Mouse (Mus musculus) heart, postnatal 0 days (tissue): Measurements from ENCODE around the gene Rnf216. TPM values are rescaled to one million over a fixed set of nuclear protein-coding genes. Genes with fewer than 3 reads are reported as not detected.

Experiments
- ATAC-seq: fragments of 200-750 bp; cut with Nextera tagmentation; 2 replicates; pipeline ENCODE4 v1.8.0; 2017; ENCODE audit warnings: low read depth, moderate number of reproducible peaks, moderate library complexity; ENCODE audit not compliant: insufficient read depth
- DNase-seq: peaks from one replicate; pipeline ENCODE4 v3.0.0-alpha.2; 2016; ENCODE audit warnings: low spot score
- H3K27ac ChIP-seq: fragments of 300-500 bp; sonication (generic); 2 replicates; pipeline ENCODE4 v1.5.1; 2014; ENCODE audit warnings: low read depth, mild to moderate bottlenecking
- H3K27me3 ChIP-seq: fragments of 300-500 bp; sonication (generic); 2 replicates; pipeline ENCODE4 v1.6.1; 2014; ENCODE audit warnings: low read length, mixed read lengths; ENCODE audit not compliant: control insufficient read depth, insufficient read depth
- H3K36me3 ChIP-seq: fragments of 300-500 bp; sonication (generic); replicated peaks from 2 replicates; pipeline ENCODE4 v1.6.1; 2014; ENCODE audit warnings: low read length, mixed read lengths; ENCODE audit not compliant: control insufficient read depth, insufficient read depth
- H3K4me1 ChIP-seq: fragments of 300-500 bp; sonication (generic); 2 replicates; pipeline ENCODE4 v1.6.1; 2014; ENCODE audit warnings: antibody characterized with exemption; ENCODE audit not compliant: control insufficient read depth, insufficient read depth
- H3K4me2 ChIP-seq: fragments of 300-500 bp; sonication (generic); 2 replicates; pipeline ENCODE4 v1.6.1; 2014; ENCODE audit warnings: low read depth, mild to moderate bottlenecking, low read length, moderate library complexity
- H3K4me3 ChIP-seq: fragments of 300-500 bp; sonication (generic); 2 replicates; pipeline ENCODE4 v1.5.1; 2014; ENCODE audit warnings: low read depth, low read length
- H3K9ac ChIP-seq: fragments of 300-500 bp; sonication (generic); replicated peaks from 2 replicates; pipeline ENCODE4 v1.6.1; 2014; ENCODE audit warnings: low read depth, low read length, mixed read lengths
- H3K9me3 ChIP-seq: fragments of 300-500 bp; sonication (generic); replicated peaks from 2 replicates; pipeline ENCODE4 v1.6.1; 2016; ENCODE audit warnings: low read length; ENCODE audit not compliant: control insufficient read depth
- CTCF ChIP-seq: IDR thresholded peaks from 2 replicates; pipeline ENCODE4 v1.5.1; 2016; ENCODE audit warnings: antibody characterized with exemption, control low read depth, low read depth
- EP300 ChIP-seq: IDR thresholded peaks from 2 replicates; pipeline ENCODE4 v1.6.1; 2016; ENCODE audit warnings: antibody characterized with exemption, low read depth
- WGBS: fragments of 180-500 bp; shearing (Covaris S2); extraction: QIAGEN DNeasy Blood & Tissue Kit; methylation state at CpG from one replicate; pipeline ENCODE4 v1.1.7; 2014; 5-methylcytosine and 5-hydroxymethylcytosine counted together
- polyA plus RNA-seq: library from polyadenylated mRNA; unstranded; fragments of >200 nt; fragmentation: Nextera tagmentation; extraction: Ambion mirVana; gene quantifications from 2 replicates; pipeline ENCODE4 v1.2.1, GENCODE M21; 2015
- total RNA-seq: library from RNA; depleted of rRNA; stranded (reverse); fragments of >200 nt; gene quantifications from 2 replicates; pipeline ENCODE4 v1.2.3, GENCODE M21; 2014; ENCODE audit warnings: low replicate concordance

Rnf216 gene
- total and polyA plus RNA-seq, 2 experiments from 2014 or later, result 17.1 to 23.3 TPM

DNA sequence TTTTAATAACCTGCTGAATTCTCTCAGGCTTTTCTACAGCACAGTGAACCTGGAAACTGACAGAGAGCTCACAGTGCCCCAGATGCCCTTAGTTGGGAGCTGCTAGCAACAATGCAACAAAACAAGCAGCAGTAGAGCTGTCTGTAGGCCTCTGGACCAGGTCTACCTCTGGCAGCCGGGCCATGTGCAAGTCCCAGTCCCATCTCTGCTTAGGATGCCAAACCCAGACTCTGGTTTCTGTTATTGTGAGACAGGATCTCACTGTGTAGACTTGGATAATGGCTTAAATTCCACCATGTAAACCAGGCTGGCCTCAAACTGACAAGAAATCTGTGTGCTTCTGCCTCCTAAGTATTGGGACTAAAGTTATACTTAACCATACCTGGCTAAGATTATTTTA lies 11.2 kb downstream of the Rnf216 start:
- TF ChIP-seq CTCF (no peak), EP300 (no peak)
- no peak overlapping the region for H3K4me3 ChIP-seq
- no peak overlapping the region for H3K9ac ChIP-seq
- H3K4me1 ChIP-seq, result no peaks in the 10 kb centered on the region
- no peak for DNase-seq
- H3K27ac ChIP-seq, result no peak overlapping the region
- H3K36me3 ChIP-seq, result peaks cover 3% of the 10 kb centered on the region; the same call in 1 of the 2 replicates
- no peak overlapping the region for H3K4me2 ChIP-seq
- 70% methylated on average over 1 of the region's 1 CpGs for WGBS
- H3K27me3 ChIP-seq, result no peaks in the 10 kb centered on the region
- H3K9me3 ChIP-seq, result no peaks in the 10 kb centered on the region
- ATAC-seq, result no peak

DNA sequence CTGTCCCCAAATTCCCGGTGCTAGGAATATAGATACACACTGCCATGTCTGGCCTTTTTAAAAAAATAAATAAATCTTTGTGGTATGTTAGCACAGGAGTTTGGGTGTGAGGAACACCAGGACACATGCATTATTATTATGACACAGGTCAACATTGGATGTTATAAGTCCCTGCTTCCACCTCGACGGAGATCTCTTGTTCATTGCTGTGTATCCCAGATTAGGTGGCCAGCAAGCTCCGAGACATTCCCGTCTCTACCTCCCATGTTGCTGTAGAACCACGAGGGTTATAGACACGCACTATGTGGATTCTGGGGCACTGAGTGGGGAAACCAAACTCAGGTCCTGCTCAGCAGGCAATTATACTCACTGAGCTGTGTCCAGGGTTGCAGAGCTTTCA lies 17.5 kb downstream of the Rnf216 start:
- H3K4me2 ChIP-seq, result no peak overlapping the region
- DNase-seq (no peak), ATAC-seq (no peak)
- no peak overlapping the region for H3K4me3 ChIP-seq
- no peaks in the 10 kb centered on the region for H3K4me1 ChIP-seq
- H3K27me3 ChIP-seq, result no peaks in the 10 kb centered on the region
- peaks cover 36% of the 10 kb centered on the region for H3K36me3 ChIP-seq
- WGBS, result 90% methylated on average over 7 of the region's 7 CpGs
- TF ChIP-seq CTCF, result no peak
- TF ChIP-seq EP300, result no peak
- no peaks in the 10 kb centered on the region for H3K9me3 ChIP-seq
- no peak overlapping the region for H3K9ac ChIP-seq
- H3K27ac ChIP-seq, result no peak overlapping the region

DNA sequence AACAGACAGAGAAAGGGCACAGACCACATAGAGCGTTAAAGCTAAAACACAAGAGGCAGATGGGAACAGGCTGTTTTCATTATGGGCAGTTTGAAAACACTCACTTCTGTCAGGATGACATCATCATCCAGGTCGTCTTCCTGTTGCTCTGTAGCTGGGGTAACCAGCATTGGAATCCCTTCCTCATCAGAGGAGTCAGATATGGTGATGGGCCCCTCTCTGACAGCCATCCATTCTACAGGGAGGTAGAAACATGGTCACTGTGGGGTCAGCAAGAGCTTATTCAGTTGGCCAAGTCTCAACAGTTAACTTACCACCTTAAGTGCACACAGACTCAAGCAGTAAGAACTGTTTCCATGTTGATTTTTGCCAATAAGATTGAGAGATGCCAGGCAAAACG lies 19.9 kb downstream of the Rnf216 start:
- no peak overlapping the region for H3K9ac ChIP-seq
- no peaks in the 10 kb centered on the region for H3K27me3 ChIP-seq
- no peak overlapping the region for H3K27ac ChIP-seq
- WGBS, result 39% methylated on average over 3 of the region's 3 CpGs
- no peaks in the 10 kb centered on the region for H3K9me3 ChIP-seq
- no peak for ATAC-seq
- H3K4me3 ChIP-seq, result no peak overlapping the region
- no peak overlapping the region for H3K4me2 ChIP-seq
- peaks cover 58% of the 10 kb centered on the region for H3K36me3 ChIP-seq
- peak; percentile 5 for DNase-seq
- TF ChIP-seq EP300 (no peak), CTCF (no peak)
- no peaks in the 10 kb centered on the region for H3K4me1 ChIP-seq

DNA sequence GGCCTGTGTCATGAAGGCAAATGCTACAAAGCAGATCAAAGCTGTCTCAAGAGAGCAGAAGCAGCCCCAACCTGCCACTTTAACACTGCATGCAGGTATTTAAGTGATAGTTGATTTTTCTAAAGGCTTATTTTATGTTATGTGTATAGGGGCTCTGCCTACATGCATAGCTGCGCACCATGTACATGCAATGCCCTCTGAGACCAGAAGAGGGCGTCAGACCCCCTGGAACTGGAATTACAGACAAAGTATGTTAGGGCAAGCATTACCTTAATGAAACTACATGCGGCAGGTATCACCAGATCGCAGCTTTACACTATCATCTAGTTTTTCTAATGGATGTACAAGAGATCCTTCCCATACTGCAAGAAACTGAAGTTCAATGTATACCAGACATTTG lies 27.9 kb downstream of the Rnf216 start:
- H3K27me3 ChIP-seq, result no peaks in the 10 kb centered on the region
- H3K4me2 ChIP-seq, result no peak overlapping the region
- H3K4me1 ChIP-seq, result no peaks in the 10 kb centered on the region
- no peak for ATAC-seq
- peak; percentile 58 for TF ChIP-seq CTCF
- TF ChIP-seq EP300, result no peak
- no peak overlapping the region for H3K4me3 ChIP-seq
- H3K9ac ChIP-seq, result no peak overlapping the region
- WGBS, result 70% methylated on average over 4 of the region's 4 CpGs
- H3K27ac ChIP-seq, result no peak overlapping the region
- no peak for DNase-seq
- H3K9me3 ChIP-seq, result no peaks in the 10 kb centered on the region
- H3K36me3 ChIP-seq, result peaks cover 73% of the 10 kb centered on the region

DNA sequence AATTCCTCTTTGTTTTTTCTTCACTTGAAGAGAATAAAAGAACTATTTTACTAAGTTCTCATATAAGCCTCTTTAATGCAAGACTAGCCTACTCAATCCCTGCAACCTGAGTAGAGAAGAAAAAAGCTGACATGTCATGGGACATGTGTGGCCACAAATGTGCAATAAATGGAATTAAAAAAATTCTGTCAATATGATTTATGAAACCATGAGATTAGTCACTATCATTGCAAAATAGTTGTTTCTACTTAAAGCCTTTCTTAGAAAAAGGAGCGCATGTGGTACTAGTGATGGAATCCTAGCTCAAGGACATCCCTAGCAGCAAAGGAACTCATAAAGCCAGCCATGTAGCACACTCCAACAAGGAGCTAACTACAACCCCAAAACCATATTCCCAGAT lies 33.0 kb downstream of the Rnf216 start:
- Histone ChIP-seq H3K27me3 (no peaks in the 10 kb centered on the region), H3K4me3 (no peak overlapping the region), H3K9me3 (no peaks in the 10 kb centered on the region), H3K4me2 (no peak overlapping the region), H3K27ac (no peak overlapping the region), H3K9ac (no peak overlapping the region), H3K4me1 (no peaks in the 10 kb centered on the region), H3K36me3 (peaks cover 91% of the 10 kb centered on the region)
- WGBS, result 95% methylated on average over 1 of the region's 1 CpGs
- no peak for TF ChIP-seq EP300
- no peak for TF ChIP-seq CTCF
- no peak for ATAC-seq
- DNase-seq, result no peak

DNA sequence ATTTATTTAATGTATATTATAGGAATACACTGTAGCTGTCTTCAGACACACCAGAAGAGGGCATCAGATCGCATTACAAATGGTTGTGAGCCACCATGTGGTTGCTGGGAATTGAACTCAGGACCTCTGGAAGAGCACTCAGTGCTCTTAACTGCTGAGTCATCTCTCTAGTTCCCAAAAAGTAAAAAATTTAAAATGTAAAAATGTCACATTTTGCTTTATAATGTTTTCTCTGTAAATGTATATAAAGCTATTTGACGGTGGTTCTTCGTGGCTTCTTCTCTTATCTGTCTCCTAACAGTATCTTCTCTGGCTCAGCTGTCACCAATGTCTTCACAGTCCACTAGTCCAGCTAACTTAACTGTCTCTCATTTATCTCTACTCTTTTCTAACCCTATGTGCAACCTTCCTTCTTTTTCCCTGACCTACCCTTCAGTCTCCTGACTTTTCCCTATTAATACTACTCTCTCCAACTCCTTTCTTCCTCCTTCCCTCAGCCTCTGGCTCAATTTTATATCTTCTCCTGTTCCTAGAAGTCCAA lies 36.1 kb downstream of the Rnf216 start:
- H3K4me3 ChIP-seq, result no peak overlapping the region
- H3K36me3 ChIP-seq, result peaks cover 86% of the 10 kb centered on the region
- ATAC-seq (no peak), DNase-seq (no peak)
- H3K4me1 ChIP-seq, result no peaks in the 10 kb centered on the region
- H3K9ac ChIP-seq, result no peak overlapping the region
- H3K9me3 ChIP-seq, result no peaks in the 10 kb centered on the region
- WGBS, result 78% methylated on average over 3 of the region's 3 CpGs
- H3K27ac ChIP-seq, result no peak overlapping the region
- TF ChIP-seq EP300 (no peak), CTCF (no peak)
- H3K27me3 ChIP-seq, result no peaks in the 10 kb centered on the region
- H3K4me2 ChIP-seq, result no peak overlapping the region
